Mouse (Mus musculus) heart, adult 2 months (tissue): ENCODE data around the gene Hpn. TPM values are rescaled to one million over a fixed set of nuclear protein-coding genes. Genes with fewer than 3 reads are reported as not detected.
A peak's percentile ranks its signal among the peaks of the same experiment; 100 is the strongest.

Experiments
- DNase-seq, 2 experiments: peaks; one replicate each; pipeline ENCODE4 v3.0.0; 2021
- H3K27ac ChIP-seq: fragments of 200-600 bp; 2 replicates; pipeline ENCODE4 v1.8.1; 2022
- H3K27me3 ChIP-seq: fragments of 200-500 bp; 2 replicates; pipeline ENCODE4 v1.6.1; 2012; ENCODE audit warnings: mild to moderate bottlenecking, low read length, inconsistent platforms, mixed read lengths; ENCODE audit not compliant: control insufficient read depth, insufficient read depth
- H3K36me3 ChIP-seq: fragments of 200-500 bp; 2 replicates; pipeline ENCODE4 v1.6.1; 2012; ENCODE audit warnings: low read length, inconsistent platforms; ENCODE audit not compliant: control insufficient read depth, insufficient read depth
- H3K4me1 ChIP-seq: fragments of 200-500 bp; 2 replicates; pipeline ENCODE4 v1.6.1; 2011; ENCODE audit warnings: low read length; ENCODE audit not compliant: control insufficient read depth, insufficient read depth
- H3K4me3 ChIP-seq: fragments of 200-600 bp; 2 replicates; pipeline ENCODE4 v1.8.1; 2022
- H3K79me2 ChIP-seq: fragments of 200-500 bp; replicated peaks from 2 replicates; pipeline ENCODE4 v1.6.1; 2012; ENCODE audit warnings: mild to moderate bottlenecking, inconsistent platforms, low read length, moderate library complexity, mixed read lengths; ENCODE audit not compliant: control insufficient read depth, insufficient read depth
- H3K9ac ChIP-seq: fragments of 200-500 bp; 2 replicates; pipeline ENCODE4 v1.6.1; 2012; ENCODE audit warnings: low read depth, mild to moderate bottlenecking, control low read depth, inconsistent platforms, low read length, mixed read lengths
- CTCF ChIP-seq: fragments of 200-600 bp; IDR thresholded peaks from 2 replicates; pipeline ENCODE4 v1.8.1; 2022; ENCODE audit warnings: antibody characterized with exemption, mild to moderate bottlenecking, moderate library complexity
- EP300 ChIP-seq: fragments of 200-500 bp; IDR thresholded peaks from 2 replicates; pipeline ENCODE4 v1.6.1; 2011; ENCODE audit warnings: low read depth, low read length, control low read depth; ENCODE audit not compliant: insufficient read depth
- POLR2A ChIP-seq: fragments of 200-500 bp; IDR thresholded peaks from 2 replicates; pipeline ENCODE4 v1.6.1; 2011; ENCODE audit warnings: mild to moderate bottlenecking, low read depth, low read length, control low read depth; ENCODE audit not compliant: insufficient read depth
- WGBS: fragments of 180-500 bp; shearing (Covaris S2); methylation state at CpG from one replicate; pipeline ENCODE4 v1.1.7; 2018; 5-methylcytosine and 5-hydroxymethylcytosine counted together
- intact Hi-C: fragments of 180-260 bp; cut with DNase I; formaldehyde crosslinking; loops from one replicate; pipeline ENCODE4 v1.15.1; 2025
- polyA plus RNA-seq: library from polyadenylated mRNA; depleted of rRNA; stranded (reverse); fragments of >200 nt; gene quantifications from 2 replicates; pipeline ENCODE4 v1.2.3, GENCODE M21; 2012
- total RNA-seq, 2 experiments: library from RNA; stranded (reverse); gene quantifications; 2 replicates each; pipeline ENCODE4 v1.2.3; 2021

Hpn gene
- total and polyA plus RNA-seq, 3 experiments: 1.7 to 5.1 (median 2.6) TPM

GRCm38 (mm10) chr7:31126211-31126751 is 11.2 kb upstream of the Hpn start:
- peak overlapping the region; percentile 53 for H3K27ac ChIP-seq
- TF ChIP-seq CTCF (no peak), POLR2A (no peak), EP300 (no peak)

DNA sequence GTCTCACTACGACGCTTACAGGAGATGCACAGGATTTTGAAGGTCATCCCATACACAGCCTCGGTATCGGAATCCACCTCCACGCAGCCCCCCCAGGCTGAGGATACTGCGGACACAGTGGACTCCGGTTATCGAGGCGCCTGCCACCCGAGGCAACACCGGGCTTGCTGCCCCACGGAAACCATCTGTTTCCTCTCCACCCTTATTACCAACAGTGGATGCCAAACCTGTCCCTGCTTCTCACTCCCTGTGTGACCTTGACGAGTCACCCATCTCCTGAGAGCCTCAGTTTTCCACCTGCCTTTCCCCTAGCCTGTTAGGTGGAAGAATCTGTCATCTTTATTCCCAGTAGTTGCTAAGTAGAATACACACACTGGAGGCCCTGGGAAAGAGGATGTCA is 10.0 kb upstream of the Hpn start:
- Histone ChIP-seq H3K36me3 (no peaks in the 10 kb centered on the region), H3K27ac (no peak overlapping the region), H3K79me2 (no peaks in the 10 kb centered on the region), H3K4me1 (no peaks in the 10 kb centered on the region; the same call in 1 of the 2 replicates), H3K9ac (no peak overlapping the region), H3K27me3 (peaks cover 1% of the 10 kb centered on the region; the same call in 1 of the 2 replicates), H3K4me3 (no peak overlapping the region)
- 65% methylated on average over 13 of the region's 13 CpGs for WGBS
- no peak for DNase-seq
- intact Hi-C loops: no loop called here
- TF ChIP-seq POLR2A (no peak), EP300 (no peak), CTCF (no peak)

More at GRCm38 (mm10) chr7:31126211-31126751, 11.2 kb upstream of the Hpn start:
- DNase-seq: peak in 1 of 2 experiments; percentile 55
- no peaks in the 10 kb centered on the region; the same call in 1 of the 2 replicates for H3K4me1 ChIP-seq
- WGBS: 2% methylated on average over 53 of the region's 53 CpGs
- peak overlapping the region; percentile 64 for H3K4me3 ChIP-seq
- no peaks in the 10 kb centered on the region for H3K79me2 ChIP-seq
- intact Hi-C loops: no loop called here
- peaks cover 1% of the 10 kb centered on the region; the same call in 1 of the 2 replicates for H3K27me3 ChIP-seq
- H3K36me3 ChIP-seq: no peaks in the 10 kb centered on the region
- H3K9ac ChIP-seq: peak overlapping the region; percentile 83

DNA sequence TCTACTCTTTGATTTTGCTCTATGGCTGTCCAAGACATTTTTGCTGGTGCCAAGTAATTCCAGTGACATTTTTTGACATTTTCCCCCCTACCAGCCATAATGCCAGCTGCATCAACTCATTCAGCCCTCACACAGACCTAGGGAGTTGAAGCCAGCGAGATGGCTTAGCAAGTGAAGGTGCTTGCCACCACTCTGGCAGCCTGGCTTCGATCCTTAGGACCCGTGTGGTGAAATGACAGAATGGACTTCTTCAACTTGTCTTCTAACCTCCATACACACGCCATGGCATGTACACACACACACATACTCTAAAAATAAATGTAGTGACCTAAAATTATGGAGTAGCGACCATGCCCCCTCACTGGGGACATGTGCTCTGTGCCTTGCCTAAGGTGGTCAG is 9.3 kb upstream of the Hpn start:
- no peak overlapping the region for H3K27ac ChIP-seq
- H3K79me2 ChIP-seq: no peaks in the 10 kb centered on the region
- no peak overlapping the region for H3K4me3 ChIP-seq
- no peaks in the 10 kb centered on the region for H3K36me3 ChIP-seq
- TF ChIP-seq EP300 (no peak), CTCF (no peak), POLR2A (no peak)
- intact Hi-C loops: no loop called here
- H3K9ac ChIP-seq: no peak overlapping the region
- DNase-seq: no peak
- WGBS: 86% methylated on average over 5 of the region's 5 CpGs
- H3K27me3 ChIP-seq: peaks cover 1% of the 10 kb centered on the region; the same call in 1 of the 2 replicates
- H3K4me1 ChIP-seq: no peaks in the 10 kb centered on the region; the same call in 1 of the 2 replicates

- TF ChIP-seq EP300 (no peak), POLR2A (no peak), CTCF (no peak)
- peaks cover 1% of the 10 kb centered on the region; the same call in 1 of the 2 replicates for H3K27me3 ChIP-seq
- no peak overlapping the region for H3K27ac ChIP-seq
- H3K4me3 ChIP-seq: no peak overlapping the region
- no peak overlapping the region for H3K9ac ChIP-seq
- H3K79me2 ChIP-seq: no peaks in the 10 kb centered on the region
- no peaks in the 10 kb centered on the region; the same call in none of the 2 replicates for H3K4me1 ChIP-seq
- DNase-seq: no peak
- WGBS: 76% methylated on average over 3 of the region's 3 CpGs
- H3K36me3 ChIP-seq: no peaks in the 10 kb centered on the region
- intact Hi-C loops: no loop called here
Measured at GRCm38 (mm10) chr7:31123697-31124096, 8.6 kb upstream of the Hpn start.

DNA sequence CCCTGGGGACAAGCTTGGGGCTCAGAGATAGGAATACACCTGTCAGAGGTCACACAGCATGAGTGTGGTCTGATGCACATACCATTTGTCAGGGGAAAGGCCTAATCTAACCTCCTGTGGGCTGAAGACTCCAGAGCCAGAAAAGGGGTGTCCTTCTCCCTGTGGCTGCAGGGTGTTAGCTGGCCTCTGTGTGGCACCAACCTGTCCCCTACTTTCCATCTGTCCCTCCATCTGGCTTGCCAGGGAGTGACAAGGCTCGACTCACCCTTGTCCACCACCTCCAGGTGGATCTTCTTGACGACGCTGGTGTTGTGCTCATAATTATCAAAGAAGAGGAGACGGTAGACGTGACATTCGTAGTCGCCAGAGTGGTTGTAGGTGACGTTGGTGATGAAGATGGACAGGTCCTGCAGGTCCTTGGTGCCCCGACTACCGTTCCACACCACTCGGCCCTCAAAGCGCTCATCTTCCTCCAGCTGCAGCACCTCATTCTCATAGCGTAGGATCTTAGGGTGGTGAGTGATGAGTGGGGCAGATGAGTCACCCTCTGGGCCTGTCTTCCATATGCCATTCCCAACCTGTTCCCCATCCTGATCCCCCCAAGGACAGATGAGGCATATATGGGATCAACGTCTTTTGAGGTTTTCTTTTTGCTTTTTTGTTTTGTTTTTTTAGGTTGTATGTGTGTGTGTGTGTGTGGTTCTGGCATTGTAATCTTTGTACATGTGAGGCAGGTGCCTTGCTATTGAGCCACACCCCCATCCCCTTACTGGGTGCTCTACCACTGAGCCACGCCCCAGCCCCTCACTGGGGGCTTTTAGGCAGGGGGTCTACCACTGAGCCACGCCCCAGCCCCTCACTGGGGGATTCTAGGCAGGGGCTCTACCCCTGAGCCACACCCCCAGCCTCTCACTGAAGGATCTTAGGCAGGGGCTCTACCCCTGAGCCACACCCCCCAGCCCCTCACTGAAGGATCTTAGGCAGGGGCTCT is 7.8 kb upstream of the Hpn start:
- no peaks in the 10 kb centered on the region; the same call in none of the 2 replicates for H3K4me1 ChIP-seq
- no peak for DNase-seq
- TF ChIP-seq POLR2A: no peak
- TF ChIP-seq EP300: no peak
- TF ChIP-seq CTCF: no peak
- no peaks in the 10 kb centered on the region for H3K36me3 ChIP-seq
- WGBS: 93% methylated on average over 16 of the region's 16 CpGs
- H3K9ac ChIP-seq: no peak overlapping the region
- H3K79me2 ChIP-seq: no peaks in the 10 kb centered on the region
- no peak overlapping the region for H3K4me3 ChIP-seq
- no peak overlapping the region for H3K27ac ChIP-seq
- peaks cover 1% of the 10 kb centered on the region; the same call in 1 of the 2 replicates for H3K27me3 ChIP-seq
- intact Hi-C loops: no loop called here

DNA sequence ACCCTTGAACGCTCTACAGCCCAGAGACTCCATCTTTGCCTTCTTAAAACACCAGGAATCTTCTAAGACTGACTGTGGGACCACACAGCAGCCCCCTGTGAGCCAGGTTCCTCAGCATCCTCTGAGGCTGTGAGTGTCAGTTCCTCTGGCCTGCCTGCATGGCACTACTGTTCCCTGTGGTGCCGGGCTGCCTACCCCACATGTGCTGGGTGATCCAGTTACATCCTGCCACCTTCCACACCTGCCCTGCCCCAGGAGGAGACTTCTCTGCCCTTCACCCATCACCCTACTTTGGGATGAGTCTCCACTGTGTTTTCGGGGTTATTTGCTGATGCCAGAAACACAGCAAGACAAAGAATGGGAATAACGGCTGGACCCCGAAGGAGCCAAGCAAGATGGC is 4.5 kb upstream of the Hpn start:
- 93% methylated on average over 5 of the region's 5 CpGs for WGBS
- no peaks in the 10 kb centered on the region for H3K27me3 ChIP-seq
- TF ChIP-seq POLR2A (no peak), EP300 (no peak), CTCF (no peak)
- no peak for DNase-seq
- H3K4me1 ChIP-seq: peaks cover 7% of the 10 kb centered on the region
- no peaks in the 10 kb centered on the region for H3K36me3 ChIP-seq
- no peak overlapping the region for H3K27ac ChIP-seq
- no peaks in the 10 kb centered on the region for H3K79me2 ChIP-seq
- no peak overlapping the region for H3K9ac ChIP-seq
- intact Hi-C loops: no loop called here
- no peak overlapping the region for H3K4me3 ChIP-seq
